Mouse (Mus musculus): ENCODE measurements at regions not wholly inside any gene's neighbourhood (a gene's known extent, or its start where the extent isn't known, plus 50 kb on each side); places are given as distances from the start of the nearest gene placed in this dataset.
A peak's percentile ranks its signal among the peaks of the same experiment; 100 is the strongest.

DNA sequence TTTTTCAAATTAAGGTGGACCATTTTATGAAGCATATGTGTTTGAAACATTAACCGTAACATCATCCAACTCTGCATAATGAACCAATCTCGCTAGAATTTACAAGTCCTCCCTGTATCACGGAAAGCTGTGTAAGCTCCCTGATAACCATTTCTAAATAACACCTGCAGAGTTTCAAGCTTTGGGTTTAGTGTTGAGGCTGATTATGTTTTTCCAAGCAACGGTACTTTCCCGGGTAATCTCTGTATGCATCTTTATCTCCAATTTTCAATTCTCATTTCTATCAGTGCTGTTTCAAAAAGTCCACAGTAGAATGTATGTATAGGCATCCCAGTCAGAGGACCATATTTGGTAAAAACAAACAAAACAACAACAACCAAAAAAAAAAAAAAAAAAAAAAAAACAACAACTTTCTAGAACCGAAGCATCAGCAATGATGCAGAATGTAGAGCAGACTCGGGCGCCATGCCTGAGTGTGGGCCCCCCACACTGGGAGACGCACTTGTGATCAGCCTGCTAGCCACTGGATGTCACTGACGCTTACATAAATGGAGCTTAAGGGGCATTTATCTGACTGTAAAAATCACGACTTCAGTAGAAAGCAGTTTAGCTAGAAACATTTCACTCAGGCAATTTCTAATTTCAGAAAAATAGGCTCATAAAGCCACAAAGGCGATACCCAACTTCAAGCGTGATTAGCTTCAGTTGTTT, 464.7 kb downstream of the Gtdc1 start:
- Histone ChIP-seq H3K9ac (no peak overlapping the region), H3K27me3 (no peaks in the 10 kb centered on the region), H3K36me3 (no peaks in the 10 kb centered on the region), H3K27ac (replicated peaks) (no peak overlapping the region), H3K9me3 (no peaks in the 10 kb centered on the region), H3K4me3 (no peak overlapping the region), H3K4me1 (replicated peaks) (peaks cover 5% of the 10 kb centered on the region; the same call in 1 of the 2 replicates), H3K4me2 (no peak overlapping the region)
- no peak for ATAC-seq (ENCODE audit: low FRiP score, low read depth)
- whole genome bisulfite sequencing = 80% methylated on average over 13 of the region's 13 CpGs

DNA sequence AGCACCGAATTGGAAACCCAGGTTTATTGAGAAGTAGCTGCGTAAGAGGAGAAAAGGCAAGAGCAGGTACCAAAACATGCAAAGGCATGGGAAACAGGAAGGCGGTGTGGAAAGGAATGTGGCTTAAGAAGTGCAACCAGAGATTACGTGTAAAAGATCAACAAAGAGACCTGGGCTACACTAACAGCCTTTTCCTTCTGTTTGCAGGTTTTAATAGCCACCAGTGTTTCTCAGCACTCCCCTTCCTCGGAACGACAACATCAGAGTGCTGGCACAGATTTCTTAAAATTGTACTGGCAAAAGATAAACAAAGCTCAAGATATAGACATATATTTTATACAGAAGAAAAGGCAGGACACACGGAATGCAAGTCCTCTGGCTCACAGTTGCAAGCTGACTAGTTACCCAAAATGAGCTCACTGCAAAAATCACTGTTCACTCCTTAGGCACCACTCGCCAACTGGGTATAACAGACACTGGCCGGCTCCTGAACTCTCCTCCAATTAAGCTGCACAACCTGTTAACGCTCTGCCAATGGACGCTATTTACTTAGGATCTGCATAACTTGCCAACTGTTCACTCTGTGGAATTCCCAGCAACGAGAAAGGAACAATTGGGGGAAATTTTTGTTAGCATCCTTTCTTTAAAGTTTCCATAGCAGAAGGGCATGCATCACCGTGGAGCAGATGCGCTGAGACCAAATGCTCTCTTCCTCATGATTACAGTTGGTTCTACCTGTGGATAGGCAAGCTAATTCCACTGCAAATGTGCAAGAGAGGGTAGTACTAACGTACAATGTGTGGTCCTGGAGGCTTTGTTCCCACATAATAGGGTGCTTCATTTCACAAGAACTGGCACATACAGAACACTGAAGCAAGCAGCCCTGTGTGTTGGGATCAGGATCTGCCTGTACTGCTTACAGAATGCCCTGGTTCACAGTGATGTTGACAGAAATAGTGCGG, 465.9 kb downstream of the Gtdc1 start:
- WGBS = 62% methylated on average over 16 of the region's 16 CpGs
- Histone ChIP-seq H3K4me2 (no peak overlapping the region), H3K36me3 (no peaks in the 10 kb centered on the region), H3K27ac (replicated peaks) (no peak overlapping the region), H3K27me3 (no peaks in the 10 kb centered on the region), H3K9me3 (no peaks in the 10 kb centered on the region), H3K4me3 (no peak overlapping the region), H3K4me1 (replicated peaks) (peaks cover 5% of the 10 kb centered on the region; the same call in 1 of the 2 replicates), H3K9ac (no peak overlapping the region)
- ATAC-seq (ENCODE audit: low FRiP score, low read depth) = peak; percentile 71; the same call in 1 of the 2 replicates

DNA sequence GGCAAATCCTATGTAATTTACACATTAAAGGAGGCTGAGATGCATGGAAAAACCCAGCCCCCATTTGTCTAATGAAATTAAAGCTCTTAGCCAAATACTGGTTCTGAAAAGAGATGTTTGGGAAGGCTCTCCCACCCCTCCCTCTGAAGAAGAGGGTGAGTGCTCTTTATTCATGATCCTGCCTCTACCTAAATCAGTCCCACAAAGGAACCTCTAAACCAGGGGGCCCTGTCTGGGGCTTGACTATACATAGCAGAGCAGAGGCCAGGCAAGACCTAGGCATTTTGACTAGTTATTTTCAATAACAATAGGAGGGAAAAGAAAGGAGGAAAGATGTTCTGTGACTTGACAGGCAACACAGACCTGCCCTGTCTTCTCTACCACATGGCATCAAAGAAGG, 478.0 kb downstream of the Gtdc1 start:
- H3K4me1 ChIP-seq (replicated peaks) = no peaks in the 10 kb centered on the region
- no peaks in the 10 kb centered on the region for H3K9me3 ChIP-seq
- H3K4me2 ChIP-seq = no peak overlapping the region
- H3K27ac ChIP-seq (replicated peaks) = no peak overlapping the region
- ATAC-seq (ENCODE audit: low FRiP score, low read depth) = no peak
- no peak overlapping the region for H3K4me3 ChIP-seq
- no peaks in the 10 kb centered on the region for H3K27me3 ChIP-seq
- no peaks in the 10 kb centered on the region for H3K36me3 ChIP-seq
- H3K9ac ChIP-seq = no peak overlapping the region

Data from hindbrain, embryonic 15.5 days (tissue).